Mouse (Mus musculus): ENCODE data around the gene Hsd17b11. TPM values are rescaled to one million over a fixed set of nuclear protein-coding genes. Genes with fewer than 3 reads are reported as not detected.

Hsd17b11 gene
- total RNA-seq, 1 experiment from 2014 or later: 135 TPM

DNA sequence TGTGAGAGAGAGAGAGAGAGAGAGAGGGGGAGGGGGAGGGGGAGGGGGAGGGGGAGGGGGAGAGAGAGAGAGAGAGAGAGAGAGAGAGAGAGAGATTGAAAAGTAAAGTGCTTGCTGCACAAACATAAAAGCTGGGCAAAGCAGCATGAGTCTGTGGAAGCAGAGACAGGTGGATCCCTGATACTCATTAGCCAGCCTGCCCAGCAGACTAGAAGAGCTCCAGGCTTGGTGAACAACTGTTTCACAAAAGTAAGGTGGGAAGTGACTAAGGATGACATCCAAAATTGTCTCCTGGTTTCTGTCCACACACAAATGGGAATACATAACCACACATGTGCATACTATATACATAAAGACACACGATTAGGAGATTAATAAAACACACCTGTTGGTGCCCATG, 81.9 kb downstream of the Hsd17b11 start:
- ATAC-seq (replicated peaks; ENCODE audit: insufficient number of reproducible peaks, low FRiP score, low TSS enrichment, poor library complexity, severe bottlenecking): no peak

Other genes with a start within 250 kb of the Hsd17b11 start
- 0.29 to 4.3 TPM (median 0.53 TPM) in 3 replicates for gene Klhl8, start 110.7 kb downstream of the Hsd17b11 start, total RNA-seq (2017)
- 0.68 TPM in 1 of 3 replicates, not detected in the others for gene Hsd17b13, start 44.5 kb downstream of the Hsd17b11 start, total RNA-seq (2017)
- gene Nudt9, start 24.4 kb upstream of the Hsd17b11 start, total RNA-seq (2017): 35.1 to 55.6 TPM (median 38.7 TPM) in 3 replicates
- not detected in 3 replicates for gene Gm17660, start 55.7 kb upstream of the Hsd17b11 start, total RNA-seq (2017)
- not detected in 3 replicates for gene Sparcl1, start 91.8 kb upstream of the Hsd17b11 start, total RNA-seq (2017)
- gene Dspp, start 148.8 kb upstream of the Hsd17b11 start, total RNA-seq (2017): not detected in 3 replicates
- not detected in 3 replicates for gene Dmp1, start 180.7 kb upstream of the Hsd17b11 start, total RNA-seq (2017)

Measured in monocyte, adult 5-6 weeks (primary cell).